Comparison of ENCODE assay signal across 15 mouse cellular contexts in genomic region chr5:81916667-81917066, GRCm38 (mm10).
"Had no signal": no experiment of that assay in that cellular context is flagged by ENCODE, and none has a peak within 500 bp of the region (broad histone marks: within the 10 kb centered on the region; RNA-seq: fewer than 3 reads in every experiment).

No protein-coding gene starts in this region.

- H3K4me2 ChIP-seq: neural tube, embryonic 13.5 days; neural tube, embryonic 15.5 days; stomach, embryonic 15.5 days had no signal

- H3K4me3 ChIP-seq: neural tube, embryonic 13.5 days; neural tube, embryonic 15.5 days; stomach, embryonic 15.5 days had no signal

- DNase-seq: retina, postnatal 1 day; right cerebral cortex, adult 18-20 months; right cerebral cortex, postnatal 14 days; right cerebral cortex, postnatal 25 days; right cerebral cortex, postnatal 4 days; spleen, adult 18-20 months; thymus, adult 18-20 months; thymus, adult 2 months; thymus, postnatal 14 days; thymus, postnatal 25 days; thymus, postnatal 36 days; thymus, postnatal 4 days had no signal

- H3K27me3 ChIP-seq: neural tube, embryonic 13.5 days; neural tube, embryonic 15.5 days; stomach, embryonic 15.5 days had no signal

- H3K36me3 ChIP-seq: neural tube, embryonic 13.5 days; neural tube, embryonic 15.5 days; stomach, embryonic 15.5 days had no signal
